Comparison of ENCODE assay signal across 18 mouse cellular contexts in genomic region chr4:39345139-39345412, GRCm38 (mm10).
DNase-seq lines count a peak whose midpoint lies in the region; ATAC-seq lines count a peak whose summit lies in the region.
"Had no signal": no experiment of that assay in that cellular context is flagged by ENCODE, and none has a peak within 500 bp of the region (broad histone marks: within the 10 kb centered on the region; RNA-seq: fewer than 3 reads in every experiment).

No protein-coding gene starts in this region.

- H3K4me1 ChIP-seq in forebrain, embryonic 13.5 days = peaks cover 18% of the 10 kb centered on the region
- H3K4me1 ChIP-seq in hindbrain, embryonic 16.5 days (ENCODE audit: control insufficient read depth, insufficient read depth, low read depth, low read length) = no peaks in the 10 kb centered on the region
- peaks cover 12% of the 10 kb centered on the region for H3K4me1 ChIP-seq in neural tube, embryonic 13.5 days (replicated peaks)
- H3K4me1 ChIP-seq: embryonic facial prominence, embryonic 12.5 days; limb, embryonic 13.5 days; liver, embryonic 15.5 days had no signal

- DNase-seq in embryo, embryonic 11 days = peak; percentile 6
- DNase-seq in embryo, embryonic 9.5 days (ENCODE audit: extremely low spot score) = no peak
- DNase-seq in right cerebral cortex, postnatal 25 days = no peak
- no peak for DNase-seq in kidney, postnatal 25 days
- no peak for DNase-seq in heart, adult 8-10 months (ENCODE audit: low spot score)
- DNase-seq: B cell, adult 2 months; cerebellum, adult 2 months; gastrocnemius, adult 2 months; heart, adult 18-20 months; lung, postnatal 10 days; spleen, adult 18-20 months had no signal

- H3K9ac ChIP-seq in forebrain, embryonic 13.5 days = no peak overlapping the region
- no peak overlapping the region for H3K9ac ChIP-seq in hindbrain, embryonic 16.5 days (ENCODE audit: low read depth, low read length)
- no peak overlapping the region for H3K9ac ChIP-seq in neural tube, embryonic 13.5 days
- H3K9ac ChIP-seq: embryonic facial prominence, embryonic 12.5 days; limb, embryonic 13.5 days; liver, embryonic 15.5 days had no signal

- 0% methylated on average over 1 of the region's 1 CpGs for WGBS in forebrain, embryonic 13.5 days
- 5% methylated on average over 1 of the region's 1 CpGs for WGBS in hindbrain, embryonic 16.5 days
- WGBS in neural tube, embryonic 13.5 days = 6% methylated on average over 1 of the region's 1 CpGs

- no peaks in the 10 kb centered on the region for H3K36me3 ChIP-seq in forebrain, embryonic 13.5 days (ENCODE audit: poor library complexity, severe bottlenecking)
- H3K36me3 ChIP-seq in hindbrain, embryonic 16.5 days (ENCODE audit: control insufficient read depth, insufficient read depth, low read length) = no peaks in the 10 kb centered on the region
- H3K36me3 ChIP-seq in neural tube, embryonic 13.5 days = no peaks in the 10 kb centered on the region
- H3K36me3 ChIP-seq: embryonic facial prominence, embryonic 12.5 days; limb, embryonic 13.5 days; liver, embryonic 15.5 days had no signal

- peak overlapping the region; percentile 68 for H3K27ac ChIP-seq in forebrain, embryonic 13.5 days
- H3K27ac ChIP-seq in hindbrain, embryonic 16.5 days (ENCODE audit: low read depth, low read length) = no peak overlapping the region
- peak overlapping the region; percentile 20; the same call in 1 of the 2 replicates for H3K27ac ChIP-seq in neural tube, embryonic 13.5 days (replicated peaks)
- H3K27ac ChIP-seq: embryonic facial prominence, embryonic 12.5 days; gastrocnemius, adult 2 months; limb, embryonic 13.5 days; liver, embryonic 15.5 days had no signal

- peak overlapping the region; percentile 23 for H3K4me2 ChIP-seq in forebrain, embryonic 13.5 days
- H3K4me2 ChIP-seq in hindbrain, embryonic 16.5 days (ENCODE audit: low read length) = peak overlapping the region; percentile 19; the same call in 1 of the 2 replicates
- peak overlapping the region; percentile 4; the same call in 1 of the 2 replicates for H3K4me2 ChIP-seq in neural tube, embryonic 13.5 days
- H3K4me2 ChIP-seq: embryonic facial prominence, embryonic 12.5 days; limb, embryonic 13.5 days; liver, embryonic 15.5 days had no signal

- 0 out of 2 replicates have a peak overlapping the region, but pooled peaks have one; percentile 2 for H3K4me3 ChIP-seq in forebrain, embryonic 13.5 days
- no peak overlapping the region for H3K4me3 ChIP-seq in hindbrain, embryonic 16.5 days (ENCODE audit: low read length)
- no peak overlapping the region for H3K4me3 ChIP-seq in neural tube, embryonic 13.5 days
- H3K4me3 ChIP-seq: embryonic facial prominence, embryonic 12.5 days; gastrocnemius, adult 2 months; limb, embryonic 13.5 days; liver, embryonic 15.5 days had no signal

- H3K9me3 ChIP-seq in forebrain, embryonic 13.5 days (replicated peaks) = no peaks in the 10 kb centered on the region
- H3K9me3 ChIP-seq in hindbrain, embryonic 16.5 days (ENCODE audit: control insufficient read depth, low read length) = no peaks in the 10 kb centered on the region
- no peaks in the 10 kb centered on the region for H3K9me3 ChIP-seq in neural tube, embryonic 13.5 days
- H3K9me3 ChIP-seq: embryonic facial prominence, embryonic 12.5 days; limb, embryonic 13.5 days; liver, embryonic 15.5 days had no signal

- peak; percentile 91 for ATAC-seq in forebrain, embryonic 13.5 days
- peak; percentile 72 for ATAC-seq in hindbrain, embryonic 16.5 days
- peak; percentile 88 for ATAC-seq in neural tube, embryonic 13.5 days (ENCODE audit: low read depth)
- ATAC-seq: Patski had no signal

- no peaks in the 10 kb centered on the region for H3K27me3 ChIP-seq in forebrain, embryonic 13.5 days
- no peaks in the 10 kb centered on the region for H3K27me3 ChIP-seq in hindbrain, embryonic 16.5 days (replicated peaks; ENCODE audit: control insufficient read depth, insufficient read depth, low read length)
- no peaks in the 10 kb centered on the region for H3K27me3 ChIP-seq in neural tube, embryonic 13.5 days
- H3K27me3 ChIP-seq: embryonic facial prominence, embryonic 12.5 days; limb, embryonic 13.5 days; liver, embryonic 15.5 days; Patski had no signal
